Mouse (Mus musculus) ES-E14 (cell line): Measurements from ENCODE around the gene Yars.

Experiments used
- CHD2 ChIP-seq: IDR thresholded peaks from 2 replicates; pipeline ENCODE4 v1.6.1; 2014; ENCODE audit warnings: mild to moderate bottlenecking, low read depth, low read length, inconsistent platforms
- ZNF384 ChIP-seq: IDR thresholded peaks from 2 replicates; pipeline ENCODE4 v1.6.1; 2012; ENCODE audit warnings: low read depth, low read length, inconsistent platforms

- TF ChIP-seq ZNF384 = no peak
- no peak; the same call in 1 of the 2 replicates for TF ChIP-seq CHD2
These were observed 42.3 kb downstream of the Yars start for GRCm38 (mm10) chr4:129231594-129232450.
